ENCODE assay signal across 8 mouse cellular contexts in the genomic region with DNA sequence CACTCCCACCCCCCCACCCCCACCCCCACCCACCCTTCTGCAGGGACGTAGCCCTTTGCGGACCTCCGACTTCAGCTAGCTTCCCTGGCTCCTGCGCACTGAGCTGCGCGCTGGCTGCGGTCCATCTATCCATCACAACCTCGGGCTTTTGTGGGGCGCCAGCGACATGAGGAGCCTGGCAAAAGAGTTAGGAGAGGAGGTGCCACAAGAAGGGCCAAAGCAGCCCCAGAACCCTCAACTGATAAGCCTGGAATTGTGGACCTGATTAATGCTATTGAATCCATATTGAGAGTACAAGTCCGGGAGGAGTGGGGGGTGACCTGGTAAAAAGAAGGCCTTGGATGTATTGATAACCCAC. TPM values are rescaled to one million over a fixed set of nuclear protein-coding genes. Genes with fewer than 3 reads are reported as not detected.
DNase-seq lines count a peak whose midpoint lies in the region; ATAC-seq and TF ChIP-seq lines count a peak whose summit lies in the region.

No protein-coding gene starts in this region.

- peak overlapping the region; percentile 76; the same call in 1 of the 2 replicates for H3K9ac ChIP-seq in heart, embryonic 12.5 days
- H3K9ac ChIP-seq in ES-Bruce4 (ENCODE audit: low read depth, poor library complexity, severe bottlenecking) = peak overlapping the region; percentile 84
- H3K9ac ChIP-seq in forebrain, postnatal 0 days = peak overlapping the region; percentile 93; the same call in 1 of the 2 replicates
- H3K9ac ChIP-seq in liver, postnatal 0 days (replicated peaks) = no peak overlapping the region

- H3K4me2 ChIP-seq in heart, embryonic 12.5 days = peak overlapping the region; percentile 98
- H3K4me2 ChIP-seq in forebrain, postnatal 0 days (ENCODE audit: low read depth) = peak overlapping the region; percentile 74
- H3K4me2 ChIP-seq in liver, postnatal 0 days (ENCODE audit: low read depth, low read length) = peak overlapping the region; percentile 73

- no peak overlapping the region for H3K27ac ChIP-seq in heart, embryonic 12.5 days (ENCODE audit: poor library complexity, severe bottlenecking)
- H3K27ac ChIP-seq in ES-Bruce4 (ENCODE audit: insufficient read depth, low read length) = no peak overlapping the region
- H3K27ac ChIP-seq in forebrain, postnatal 0 days (ENCODE audit: low read depth, low read length) = peak overlapping the region; percentile 64
- no peak overlapping the region for H3K27ac ChIP-seq in liver, postnatal 0 days (ENCODE audit: low read depth)

- peaks cover 54% of the 10 kb centered on the region for H3K27me3 ChIP-seq in heart, embryonic 12.5 days (replicated peaks)
- H3K27me3 ChIP-seq in ES-Bruce4 (ENCODE audit: control insufficient read depth, insufficient read depth, low read length, poor library complexity, severe bottlenecking) = 0 out of 2 replicates have a peak, but pooled peaks cover 7% of the 10 kb centered on the region
- H3K27me3 ChIP-seq in forebrain, postnatal 0 days (ENCODE audit: insufficient read depth, low read length) = no peaks in the 10 kb centered on the region
- peaks cover 37% of the 10 kb centered on the region for H3K27me3 ChIP-seq in liver, postnatal 0 days (ENCODE audit: insufficient read depth, low read length)

- no peak for TF ChIP-seq EP300 in ES-Bruce4 (IDR thresholded peaks at IDR 0.05; ENCODE audit: insufficient read depth, low read depth, low read length)
- no peak for TF ChIP-seq EP300 in liver, postnatal 0 days (IDR thresholded peaks at IDR 0.05; ENCODE audit: low read depth)

- no peaks in the 10 kb centered on the region for H3K9me3 ChIP-seq in heart, embryonic 12.5 days (replicated peaks)
- H3K9me3 ChIP-seq in ES-Bruce4 (replicated peaks; ENCODE audit: control insufficient read depth, insufficient read depth, low read length, poor library complexity, severe bottlenecking) = no peaks in the 10 kb centered on the region
- no peaks in the 10 kb centered on the region for H3K9me3 ChIP-seq in forebrain, postnatal 0 days (ENCODE audit: low read length)
- H3K9me3 ChIP-seq in liver, postnatal 0 days (ENCODE audit: low read length) = no peaks in the 10 kb centered on the region

- TF ChIP-seq POLR2A in ES-Bruce4 (IDR thresholded peaks at IDR 0.05; ENCODE audit: insufficient read depth, low read length) = no peak

- 2% methylated on average over 11 of the region's 11 CpGs for WGBS in heart, embryonic 12.5 days
- WGBS in forebrain, postnatal 0 days = 2% methylated on average over 11 of the region's 11 CpGs
- 6% methylated on average over 10 of the region's 11 CpGs for WGBS in liver, postnatal 0 days (ENCODE audit: insufficient replicate concordance)

- ATAC-seq in heart, embryonic 12.5 days (ENCODE audit: insufficient number of reproducible peaks, low FRiP score) = no peak
- ATAC-seq in forebrain, postnatal 0 days = no peak
- ATAC-seq in liver, postnatal 0 days = no peak

- TF ChIP-seq CTCF in ES-Bruce4 (IDR thresholded peaks at IDR 0.05; ENCODE audit: low read depth, low read length) = no peak
- no peak for TF ChIP-seq CTCF in forebrain, postnatal 0 days (IDR thresholded peaks at IDR 0.05; ENCODE audit: low read depth)
- no peak for TF ChIP-seq CTCF in liver, postnatal 0 days (IDR thresholded peaks at IDR 0.05; ENCODE audit: low read depth)

- peak overlapping the region; percentile 66 for H3K4me3 ChIP-seq in heart, embryonic 12.5 days
- H3K4me3 ChIP-seq in ES-Bruce4 (ENCODE audit: low read depth, low read length) = peak overlapping the region; percentile 56
- peak overlapping the region; percentile 88 for H3K4me3 ChIP-seq in forebrain, postnatal 0 days (ENCODE audit: low read depth, low read length)
- H3K4me3 ChIP-seq in liver, postnatal 0 days (ENCODE audit: low read depth, low read length) = no peak overlapping the region; the same call in 1 of the 2 replicates

- H3K36me3 ChIP-seq in heart, embryonic 12.5 days = peaks cover 2% of the 10 kb centered on the region; the same call in 1 of the 2 replicates
- no peaks in the 10 kb centered on the region for H3K36me3 ChIP-seq in ES-Bruce4 (ENCODE audit: control insufficient read depth, insufficient read depth, low read length, poor library complexity, severe bottlenecking)
- 0 out of 2 replicates have a peak, but pooled peaks cover 3% of the 10 kb centered on the region for H3K36me3 ChIP-seq in forebrain, postnatal 0 days (ENCODE audit: insufficient read depth)
- no peaks in the 10 kb centered on the region for H3K36me3 ChIP-seq in liver, postnatal 0 days (replicated peaks; ENCODE audit: insufficient read depth, low read length)

- peaks cover 32% of the 10 kb centered on the region for H3K4me1 ChIP-seq in heart, embryonic 12.5 days (replicated peaks)
- H3K4me1 ChIP-seq in ES-Bruce4 (ENCODE audit: control insufficient read depth, insufficient read depth, low read length) = no peaks in the 10 kb centered on the region
- H3K4me1 ChIP-seq in forebrain, postnatal 0 days (ENCODE audit: insufficient read depth) = peaks cover 19% of the 10 kb centered on the region
- peaks cover 18% of the 10 kb centered on the region for H3K4me1 ChIP-seq in liver, postnatal 0 days (ENCODE audit: insufficient read depth)

- DNase-seq in heart, adult 11 months = no peak
- peak; percentile 70 for DNase-seq in forebrain, postnatal 0 days
- no peak for DNase-seq in liver, postnatal 0 days
- DNase-seq in urinary bladder, adult 18-20 months (ENCODE audit: low spot score in 2 of 2) = no peak
- DNase-seq in spleen, postnatal 14 days (ENCODE audit: low spot score in 2 of 2) = no peak
- no peak for DNase-seq in thymus, postnatal 4 days

RNA-seq across cellular contexts. Expression of a gene that starts 0.3 kb away (rescaled TPM):
- polyA plus RNA-seq in heart, embryonic 12.5 days (2016; fragmentation: Nextera tagmentation; extraction: Ambion mirVana) = 1.5 and 1.7 TPM in 2 replicates
- 0.75 and 1.6 TPM in 2 replicates for polyA plus RNA-seq in ES-Bruce4 (2011; ENCODE audit: insufficient read depth, insufficient read length, low read depth, missing spikeins)
- 69.5 and 106 TPM in 2 replicates for total RNA-seq in forebrain, postnatal 0 days (2014; rRNA removed)
- polyA plus RNA-seq in forebrain, postnatal 0 days (2015; fragmentation: Nextera tagmentation; extraction: Ambion mirVana) = 70.8 and 74.5 TPM in 2 replicates
- not detected in 2 replicates for polyA plus RNA-seq in liver, postnatal 0 days (2015; fragmentation: Nextera tagmentation; extraction: Ambion mirVana)

RNA-seq across cellular contexts. Expression of a gene that starts 3.1 kb away (rescaled TPM):
- 14.4 and 15.8 TPM in 2 replicates for polyA plus RNA-seq in heart, embryonic 12.5 days (2016; fragmentation: Nextera tagmentation; extraction: Ambion mirVana)
- polyA plus RNA-seq in ES-Bruce4 (2011; ENCODE audit: insufficient read depth, insufficient read length, low read depth, missing spikeins) = 11.6 and 11.8 TPM in 2 replicates
- 32.7 and 33.7 TPM in 2 replicates for total RNA-seq in forebrain, postnatal 0 days (2014; rRNA removed)
- 46.2 and 51.9 TPM in 2 replicates for polyA plus RNA-seq in forebrain, postnatal 0 days (2015; fragmentation: Nextera tagmentation; extraction: Ambion mirVana)
- 2.7 and 2.9 TPM in 2 replicates for polyA plus RNA-seq in liver, postnatal 0 days (2015; fragmentation: Nextera tagmentation; extraction: Ambion mirVana)

RNA-seq across cellular contexts. Expression of a gene that starts 37.8 kb away (rescaled TPM):
- 56.4 and 61.8 TPM in 2 replicates for polyA plus RNA-seq in heart, embryonic 12.5 days (2016; fragmentation: Nextera tagmentation; extraction: Ambion mirVana)
- 42.0 and 45.3 TPM in 2 replicates for polyA plus RNA-seq in ES-Bruce4 (2011; ENCODE audit: insufficient read depth, insufficient read length, low read depth, missing spikeins)
- total RNA-seq in forebrain, postnatal 0 days (2014; rRNA removed) = 14.7 and 20.1 TPM in 2 replicates
- polyA plus RNA-seq in forebrain, postnatal 0 days (2015; fragmentation: Nextera tagmentation; extraction: Ambion mirVana) = 32.0 and 40.7 TPM in 2 replicates
- 22.0 and 24.3 TPM in 2 replicates for polyA plus RNA-seq in liver, postnatal 0 days (2015; fragmentation: Nextera tagmentation; extraction: Ambion mirVana)

Comparison
In these comparisons a context has a peak if more than half of its experiments do, and no peak if none do; other contexts are left out.
1. RNA of a gene that starts 0.3 kb away (polyA plus RNA-seq): 70.8 to 74.5 TPM in forebrain, postnatal 0 days; 1.5 to 1.7 TPM in heart, embryonic 12.5 days, 0.75 to 1.6 TPM in ES-Bruce4 and not detected in liver, postnatal 0 days; every median in the first group is over 10 times any median in the second.
2. Peak in every context shown above with its lines, with median percentiles within 50 percentile points of each other: H3K4me2 ChIP-seq.